In the genomic region with DNA sequence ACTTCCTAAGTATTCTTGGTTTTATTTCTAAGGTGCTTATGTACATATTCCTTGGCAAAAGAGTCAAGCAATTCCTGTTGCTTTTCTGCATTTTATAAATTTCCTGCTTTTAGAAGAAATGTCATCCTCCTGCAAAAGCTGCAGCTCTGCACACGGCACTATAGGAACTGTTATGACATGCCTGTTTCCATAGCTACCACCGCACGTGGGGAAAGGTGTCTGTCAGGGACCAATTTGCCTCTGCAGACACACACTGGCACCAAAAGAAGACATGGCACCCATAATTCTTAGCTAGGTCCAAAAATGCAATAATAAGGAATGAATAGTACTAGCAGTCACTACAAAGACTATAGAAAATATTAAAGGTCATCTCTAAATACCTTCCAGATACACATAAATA, we compare ENCODE assay signal across 20 mouse cellular contexts.
DNase-seq lines count a peak whose midpoint lies in the region; ATAC-seq lines count a peak whose summit lies in the region.
"Had no signal": no experiment of that assay in that cellular context is flagged by ENCODE, and none has a peak within 500 bp of the region (broad histone marks: within the 10 kb centered on the region; RNA-seq: fewer than 3 reads in every experiment).

No protein-coding gene starts in this region.

- H3K27ac ChIP-seq in midbrain, embryonic 11.5 days (ENCODE audit: low read depth, low read length): no peak overlapping the region
- H3K27ac ChIP-seq in midbrain, embryonic 10.5 days (replicated peaks): no peak overlapping the region
- H3K27ac ChIP-seq in embryonic facial prominence, embryonic 11.5 days (replicated peaks; ENCODE audit: low read depth, low read length): no peak overlapping the region
- H3K27ac ChIP-seq in limb, embryonic 10.5 days: no peak overlapping the region
- H3K27ac ChIP-seq in intestine, embryonic 15.5 days: no peak overlapping the region
- H3K27ac ChIP-seq: embryonic facial prominence, embryonic 12.5 days; limb, embryonic 12.5 days; liver, embryonic 12.5 days had no signal

- WGBS in midbrain, embryonic 11.5 days: 78% methylated on average over 3 of the region's 3 CpGs
- WGBS in midbrain, embryonic 10.5 days: 83% methylated on average over 3 of the region's 3 CpGs
- 64% methylated on average over 3 of the region's 3 CpGs for WGBS in embryonic facial prominence, embryonic 11.5 days
- WGBS in limb, embryonic 10.5 days: 80% methylated on average over 3 of the region's 3 CpGs
- WGBS in intestine, embryonic 15.5 days: 67% methylated on average over 3 of the region's 3 CpGs

- no peak overlapping the region for H3K4me3 ChIP-seq in midbrain, embryonic 11.5 days (ENCODE audit: low read depth, low read length)
- H3K4me3 ChIP-seq in midbrain, embryonic 10.5 days: no peak overlapping the region
- H3K4me3 ChIP-seq in embryonic facial prominence, embryonic 11.5 days (ENCODE audit: low read depth, low read length): no peak overlapping the region
- no peak overlapping the region for H3K4me3 ChIP-seq in limb, embryonic 10.5 days
- no peak overlapping the region for H3K4me3 ChIP-seq in intestine, embryonic 15.5 days (replicated peaks)
- H3K4me3 ChIP-seq: embryonic facial prominence, embryonic 12.5 days; limb, embryonic 12.5 days; liver, embryonic 12.5 days had no signal

- no peak overlapping the region for H3K9ac ChIP-seq in midbrain, embryonic 11.5 days (ENCODE audit: low read length)
- H3K9ac ChIP-seq in embryonic facial prominence, embryonic 11.5 days (replicated peaks; ENCODE audit: low read length): no peak overlapping the region
- no peak overlapping the region for H3K9ac ChIP-seq in intestine, embryonic 15.5 days
- H3K9ac ChIP-seq: embryonic facial prominence, embryonic 12.5 days; limb, embryonic 12.5 days; liver, embryonic 12.5 days; lung, embryonic 14.5 days had no signal

- H3K4me1 ChIP-seq in midbrain, embryonic 11.5 days (ENCODE audit: control insufficient read depth, insufficient read depth, low read length): no peaks in the 10 kb centered on the region
- no peaks in the 10 kb centered on the region for H3K4me1 ChIP-seq in midbrain, embryonic 10.5 days
- no peaks in the 10 kb centered on the region for H3K4me1 ChIP-seq in embryonic facial prominence, embryonic 11.5 days (ENCODE audit: control insufficient read depth, insufficient read depth, low read length)
- H3K4me1 ChIP-seq in limb, embryonic 10.5 days: no peaks in the 10 kb centered on the region
- no peaks in the 10 kb centered on the region for H3K4me1 ChIP-seq in intestine, embryonic 15.5 days (replicated peaks)
- H3K4me1 ChIP-seq: embryonic facial prominence, embryonic 12.5 days; limb, embryonic 12.5 days; liver, embryonic 12.5 days had no signal

- no peaks in the 10 kb centered on the region for H3K27me3 ChIP-seq in midbrain, embryonic 11.5 days (ENCODE audit: control insufficient read depth, insufficient read depth, low read length)
- no peaks in the 10 kb centered on the region for H3K27me3 ChIP-seq in midbrain, embryonic 10.5 days (ENCODE audit: low read depth, poor library complexity, severe bottlenecking)
- H3K27me3 ChIP-seq in embryonic facial prominence, embryonic 11.5 days (ENCODE audit: control insufficient read depth, insufficient read depth, low read length): no peaks in the 10 kb centered on the region
- no peaks in the 10 kb centered on the region for H3K27me3 ChIP-seq in limb, embryonic 10.5 days (ENCODE audit: low read depth, poor library complexity, severe bottlenecking)
- H3K27me3 ChIP-seq in intestine, embryonic 15.5 days (replicated peaks): no peaks in the 10 kb centered on the region
- H3K27me3 ChIP-seq: embryonic facial prominence, embryonic 12.5 days; limb, embryonic 12.5 days; liver, embryonic 12.5 days; Patski had no signal

- no peak overlapping the region for H3K4me2 ChIP-seq in midbrain, embryonic 11.5 days
- no peak overlapping the region for H3K4me2 ChIP-seq in embryonic facial prominence, embryonic 11.5 days (ENCODE audit: low read depth, low read length)
- no peak overlapping the region for H3K4me2 ChIP-seq in intestine, embryonic 15.5 days (replicated peaks)
- H3K4me2 ChIP-seq: embryonic facial prominence, embryonic 12.5 days; limb, embryonic 12.5 days; liver, embryonic 12.5 days; lung, embryonic 14.5 days had no signal

- DNase-seq in midbrain, embryonic 11.5 days (ENCODE audit: low spot score, missing footprints): peak; percentile 81
- no peak for DNase-seq in midbrain, embryonic 10.5 days (ENCODE audit: low spot score)
- DNase-seq in embryonic facial prominence, embryonic 11.5 days (ENCODE audit: low spot score): peak; percentile 33
- DNase-seq in mesoderm, embryonic 11.5 days (ENCODE audit: low read depth, low spot score): peak; percentile 18
- peak; percentile 55 for DNase-seq in retina, postnatal 1 day
- no peak for DNase-seq in limb, embryonic 10.5 days (ENCODE audit: low spot score)
- DNase-seq: adrenal gland, postnatal 14 days; cerebellum, adult 18-20 months; cerebellum, postnatal 36 days; gastrocnemius, postnatal 14 days; kidney, adult 9 months; lung, embryonic 14.5 days; lung, postnatal 36 days; thymus, postnatal 25 days had no signal

- H3K36me3 ChIP-seq in midbrain, embryonic 11.5 days (ENCODE audit: control insufficient read depth, insufficient read depth, low read length): no peaks in the 10 kb centered on the region
- H3K36me3 ChIP-seq in midbrain, embryonic 10.5 days: no peaks in the 10 kb centered on the region
- no peaks in the 10 kb centered on the region for H3K36me3 ChIP-seq in embryonic facial prominence, embryonic 11.5 days (replicated peaks; ENCODE audit: control insufficient read depth, insufficient read depth, low read depth, low read length)
- no peaks in the 10 kb centered on the region for H3K36me3 ChIP-seq in limb, embryonic 10.5 days
- no peaks in the 10 kb centered on the region for H3K36me3 ChIP-seq in intestine, embryonic 15.5 days
- H3K36me3 ChIP-seq: embryonic facial prominence, embryonic 12.5 days; limb, embryonic 12.5 days; liver, embryonic 12.5 days had no signal

- no peak for ATAC-seq in midbrain, embryonic 11.5 days (ENCODE audit: low FRiP score)
- no peak for ATAC-seq in embryonic facial prominence, embryonic 11.5 days (replicated peaks; ENCODE audit: insufficient number of reproducible peaks, low FRiP score, low TSS enrichment, low read depth)
- ATAC-seq in intestine, embryonic 15.5 days: no peak
- ATAC-seq: inflammation-experienced regulatory T-cells, adult 6 months; liver, embryonic 12.5 days; Patski had no signal

- no peaks in the 10 kb centered on the region for H3K9me3 ChIP-seq in midbrain, embryonic 11.5 days (ENCODE audit: control insufficient read depth, low read length)
- no peaks in the 10 kb centered on the region for H3K9me3 ChIP-seq in midbrain, embryonic 10.5 days (replicated peaks)
- H3K9me3 ChIP-seq in embryonic facial prominence, embryonic 11.5 days (replicated peaks; ENCODE audit: control insufficient read depth, low read length): no peaks in the 10 kb centered on the region
- H3K9me3 ChIP-seq in limb, embryonic 10.5 days (replicated peaks): no peaks in the 10 kb centered on the region
- no peaks in the 10 kb centered on the region for H3K9me3 ChIP-seq in intestine, embryonic 15.5 days
- H3K9me3 ChIP-seq: embryonic facial prominence, embryonic 12.5 days; limb, embryonic 12.5 days; liver, embryonic 12.5 days had no signal

Comparison
In these comparisons a context has a peak if more than half of its experiments do, and no peak if none do; other contexts are left out.
1. DNase-seq: peak in midbrain, embryonic 11.5 days (single experiment), embryonic facial prominence, embryonic 11.5 days (single experiment), mesoderm, embryonic 11.5 days (single experiment) and retina, postnatal 1 day (single experiment); none in midbrain, embryonic 10.5 days (single experiment) and limb, embryonic 10.5 days (single experiment).